Mouse (Mus musculus) liver, postnatal 0 days (tissue): ENCODE data around the gene Fbn1.

Experiments used
- CTCF ChIP-seq: sonication (generic); IDR thresholded peaks from 2 replicates; pipeline ENCODE4 v1.5.1; 2016; ENCODE audit warnings: antibody characterized with exemption, low read depth
- EP300 ChIP-seq: IDR thresholded peaks from 2 replicates; pipeline ENCODE4 v1.6.1; 2016; ENCODE audit warnings: antibody characterized with exemption, low read depth, mild to moderate bottlenecking

DNA sequence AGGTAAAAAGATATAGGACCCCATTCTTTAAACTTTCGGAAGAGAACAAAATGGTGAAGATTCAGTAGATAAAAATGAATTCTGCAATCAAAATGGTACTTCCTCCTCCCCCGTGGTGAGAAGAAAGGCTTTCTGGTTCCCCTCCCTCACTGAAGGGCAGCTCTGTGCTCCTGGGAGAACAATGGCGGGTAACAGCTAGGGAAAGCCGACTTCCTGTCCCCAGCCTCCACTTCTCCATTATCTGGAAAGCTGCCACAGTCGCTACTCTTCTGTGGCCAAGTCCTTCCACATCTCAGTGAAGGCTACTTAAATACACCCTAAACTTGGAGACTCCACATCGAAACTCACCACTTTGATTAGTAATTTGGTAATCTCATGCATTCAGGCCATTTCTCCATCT lies 43.8 kb downstream of the Fbn1 start:
- TF ChIP-seq CTCF (no peak), EP300 (no peak)
